Mouse (Mus musculus) embryonic facial prominence, embryonic 13.5 days (tissue): ENCODE results near the gene Mthfd1l. TPM values are rescaled to one million over a fixed set of nuclear protein-coding genes. Genes with fewer than 3 reads are reported as not detected.
"Not testable (repeated sequence)": the region's sequence is repeated elsewhere in the genome, so short reads cannot be mapped to it uniquely, and the experiment has no call there.

Experiments
- ATAC-seq: fragments of 200-750 bp; cut with Nextera tagmentation; 2 replicates; pipeline ENCODE4 v1.8.0; 2017; ENCODE audit warnings: low read depth; ENCODE audit not compliant: insufficient number of reproducible peaks, insufficient read depth, low FRiP score, low TSS enrichment
- H3K27ac ChIP-seq: fragments of 300-500 bp; sonication (generic); 2 replicates; pipeline ENCODE4 v1.5.1; 2015; ENCODE audit warnings: moderate library complexity, mild to moderate bottlenecking, inconsistent platforms
- H3K27me3 ChIP-seq: fragments of 300-500 bp; sonication (generic); 2 replicates; pipeline ENCODE4 v1.6.1; 2015; ENCODE audit warnings: mild to moderate bottlenecking, inconsistent platforms
- H3K36me3 ChIP-seq: fragments of 300-500 bp; sonication (generic); 2 replicates; pipeline ENCODE4 v1.6.1; 2015; ENCODE audit warnings: mild to moderate bottlenecking, inconsistent platforms
- H3K4me1 ChIP-seq: fragments of 300-500 bp; sonication (generic); 2 replicates; pipeline ENCODE4 v1.6.1; 2015; ENCODE audit warnings: inconsistent platforms
- H3K4me2 ChIP-seq: fragments of 300-500 bp; sonication (generic); 2 replicates; pipeline ENCODE4 v1.6.1; 2015; ENCODE audit warnings: moderate library complexity, mild to moderate bottlenecking, inconsistent platforms
- H3K4me3 ChIP-seq: fragments of 300-500 bp; sonication (generic); 2 replicates; pipeline ENCODE4 v1.5.1; 2015; ENCODE audit warnings: mild to moderate bottlenecking, inconsistent platforms
- H3K9ac ChIP-seq: fragments of 300-500 bp; sonication (generic); 2 replicates; pipeline ENCODE4 v1.6.1; 2015; ENCODE audit warnings: mild to moderate bottlenecking, inconsistent platforms
- H3K9me3 ChIP-seq: fragments of 300-500 bp; sonication (generic); 2 replicates; pipeline ENCODE4 v1.6.1; 2016; ENCODE audit warnings: inconsistent platforms
- WGBS: fragments of 180-500 bp; shearing (Covaris S2); methylation state at CpG from one replicate; pipeline ENCODE4 v1.1.7; 2015; ENCODE audit warnings: mixed read lengths; 5-methylcytosine and 5-hydroxymethylcytosine counted together
- polyA plus RNA-seq: library from polyadenylated mRNA; unstranded; fragments of >200 nt; fragmentation: Nextera tagmentation; extraction: Ambion mirVana; gene quantifications from 2 replicates; pipeline ENCODE4 v1.2.1, GENCODE M21; 2015

The Mthfd1l gene
- polyA plus RNA-seq, 1 experiment from 2014 or later = 11.0 TPM

- Histone ChIP-seq H3K9ac (no peak overlapping the region), H3K27ac (no peak overlapping the region), H3K4me2 (no peak overlapping the region), H3K27me3 (no peaks in the 10 kb centered on the region), H3K36me3 (no peaks in the 10 kb centered on the region), H3K4me3 (no peak overlapping the region), H3K9me3 (no peaks in the 10 kb centered on the region), H3K4me1 (peaks cover 33% of the 10 kb centered on the region)
- 48% methylated on average over 17 of the region's 17 CpGs for WGBS
- ATAC-seq = no peak
Measured at GRCm38 (mm10) chr10:4112611-4113327, 139.9 kb downstream of the Mthfd1l start.

DNA sequence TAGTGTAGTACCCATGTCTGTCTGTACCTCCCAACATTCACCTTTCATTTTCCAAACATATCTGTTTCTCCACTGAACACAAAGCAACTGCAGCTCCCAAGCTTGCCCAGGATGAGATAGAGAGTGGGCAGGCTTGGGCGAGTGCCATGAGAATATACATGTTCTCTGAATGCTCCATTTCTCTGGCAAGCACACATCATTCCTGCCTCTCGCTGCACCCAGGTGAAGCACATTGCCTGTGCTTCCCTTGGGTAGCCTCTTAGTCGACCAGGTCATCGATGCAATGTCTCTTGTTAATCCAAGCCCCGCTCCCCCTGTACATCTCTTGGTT, 140.4 kb downstream of the Mthfd1l start:
- H3K4me2 ChIP-seq = no peak overlapping the region
- no peak overlapping the region for H3K4me3 ChIP-seq
- no peaks in the 10 kb centered on the region for H3K36me3 ChIP-seq
- ATAC-seq = no peak
- WGBS = 90% methylated on average over 5 of the region's 5 CpGs
- no peaks in the 10 kb centered on the region for H3K9me3 ChIP-seq
- no peak overlapping the region for H3K9ac ChIP-seq
- peaks cover 32% of the 10 kb centered on the region for H3K4me1 ChIP-seq
- H3K27me3 ChIP-seq = no peaks in the 10 kb centered on the region
- no peak overlapping the region for H3K27ac ChIP-seq

DNA sequence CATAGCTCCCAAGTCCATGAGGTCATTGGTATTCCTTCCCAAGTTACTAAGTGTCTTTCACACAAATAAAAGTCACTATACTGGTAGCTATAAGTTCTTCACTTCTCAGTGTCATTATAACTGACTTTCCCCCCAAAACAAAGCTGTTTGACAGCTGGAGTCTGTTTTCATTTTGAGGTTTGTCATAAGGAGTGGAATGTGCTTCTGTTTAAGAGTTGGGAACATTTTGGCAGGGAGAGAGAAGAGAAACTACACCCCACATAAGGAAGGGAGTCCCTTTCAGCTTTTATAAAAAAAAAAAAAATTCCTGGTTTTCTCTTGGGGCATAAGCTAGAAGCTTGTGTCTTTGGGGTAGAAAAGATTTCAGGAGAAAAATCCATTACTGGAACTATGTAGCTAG, 143.7 kb downstream of the Mthfd1l start:
- Histone ChIP-seq H3K4me2 (peak overlapping the region; percentile 29; the same call in 1 of the 2 replicates), H3K27me3 (no peaks in the 10 kb centered on the region), H3K9me3 (no peaks in the 10 kb centered on the region), H3K27ac (peak overlapping the region; percentile 74), H3K4me1 (peaks cover 30% of the 10 kb centered on the region), H3K4me3 (no peak overlapping the region), H3K9ac (no peak overlapping the region), H3K36me3 (0 out of 2 replicates have a peak, but pooled peaks cover 4% of the 10 kb centered on the region)
- no peak for ATAC-seq

GRCm38 (mm10) chr10:4117091-4117490, 144.2 kb downstream of the Mthfd1l start:
- peak overlapping the region; percentile 29 for H3K4me2 ChIP-seq
- H3K27ac ChIP-seq = peak overlapping the region; percentile 74
- no peak overlapping the region for H3K4me3 ChIP-seq
- H3K36me3 ChIP-seq = 0 out of 2 replicates have a peak, but pooled peaks cover 5% of the 10 kb centered on the region
- peaks cover 26% of the 10 kb centered on the region for H3K4me1 ChIP-seq
- no peaks in the 10 kb centered on the region for H3K27me3 ChIP-seq
- WGBS = 51% methylated on average over 7 of the region's 7 CpGs
- no peaks in the 10 kb centered on the region for H3K9me3 ChIP-seq
- no peak overlapping the region for H3K9ac ChIP-seq
- no peak for ATAC-seq

GRCm38 (mm10) chr10:4119287-4119686, 146.4 kb downstream of the Mthfd1l start:
- 0 out of 2 replicates have a peak, but pooled peaks cover 5% of the 10 kb centered on the region for H3K36me3 ChIP-seq
- no peak overlapping the region for H3K9ac ChIP-seq
- H3K27me3 ChIP-seq = no peaks in the 10 kb centered on the region
- H3K9me3 ChIP-seq = no peaks in the 10 kb centered on the region
- no peak overlapping the region for H3K27ac ChIP-seq
- H3K4me1 ChIP-seq = peaks cover 13% of the 10 kb centered on the region
- ATAC-seq = no peak
- no peak overlapping the region for H3K4me2 ChIP-seq
- no peak overlapping the region for H3K4me3 ChIP-seq
- WGBS = 84% methylated on average over 4 of the region's 4 CpGs

- H3K4me3 ChIP-seq = no peak overlapping the region
- ATAC-seq = no peak
- 0 out of 2 replicates have a peak, but pooled peaks cover 5% of the 10 kb centered on the region for H3K36me3 ChIP-seq
- H3K4me2 ChIP-seq = no peak overlapping the region
- H3K9ac ChIP-seq = no peak overlapping the region
- H3K9me3 ChIP-seq = no peaks in the 10 kb centered on the region
- H3K27me3 ChIP-seq = no peaks in the 10 kb centered on the region
- 84% methylated on average over 10 of the region's 10 CpGs for WGBS
- H3K27ac ChIP-seq = no peak overlapping the region; the same call in 1 of the 2 replicates
- H3K4me1 ChIP-seq = peaks cover 18% of the 10 kb centered on the region
Measured at GRCm38 (mm10) chr10:4120708-4121107, 147.8 kb downstream of the Mthfd1l start.

- no peak overlapping the region for H3K4me2 ChIP-seq
- H3K4me3 ChIP-seq = no peak overlapping the region
- H3K9me3 ChIP-seq = no peaks in the 10 kb centered on the region
- WGBS = 82% methylated on average over 1 of the region's 1 CpGs
- no peak overlapping the region for H3K27ac ChIP-seq
- peaks cover 19% of the 10 kb centered on the region for H3K4me1 ChIP-seq
- ATAC-seq = no peak
- H3K36me3 ChIP-seq = 0 out of 2 replicates have a peak, but pooled peaks cover 5% of the 10 kb centered on the region
- H3K27me3 ChIP-seq = no peaks in the 10 kb centered on the region
- H3K9ac ChIP-seq = no peak overlapping the region
Measured at GRCm38 (mm10) chr10:4121197-4121596, 148.3 kb downstream of the Mthfd1l start.

DNA sequence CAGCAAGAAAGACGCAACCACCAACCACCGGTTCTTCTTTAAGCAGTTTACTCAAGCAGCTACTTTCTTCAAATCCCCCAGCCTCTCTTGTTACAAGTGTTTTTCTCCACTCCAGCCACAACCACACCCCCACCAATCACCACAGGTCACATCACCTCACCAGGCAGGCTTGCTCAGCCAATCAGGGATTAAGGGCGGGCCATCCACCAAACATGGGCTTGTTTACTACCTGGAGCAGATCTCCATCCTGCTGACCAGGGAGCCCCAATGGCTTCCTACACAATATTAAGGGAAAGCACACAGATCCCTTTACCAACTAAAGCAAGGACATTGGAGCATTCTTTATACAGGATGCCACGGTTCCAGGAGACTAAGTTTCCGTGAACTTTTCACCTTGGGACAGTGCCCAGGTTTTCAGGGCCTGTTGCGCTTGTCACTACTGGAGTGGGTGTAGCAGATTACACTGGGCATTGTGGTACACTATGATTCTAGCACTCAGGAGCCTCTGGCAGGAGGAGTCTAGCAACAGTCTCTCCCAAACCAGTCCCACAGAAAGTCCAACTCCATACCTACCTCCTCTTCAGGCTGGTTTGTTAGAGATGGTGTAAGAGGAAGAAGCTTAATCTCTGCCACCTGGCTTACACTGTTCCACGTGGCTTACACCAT, 150.5 kb downstream of the Mthfd1l start:
- peaks cover 15% of the 10 kb centered on the region for H3K4me1 ChIP-seq
- H3K4me2 ChIP-seq, H3K27ac ChIP-seq, H3K27me3 ChIP-seq, H3K36me3 ChIP-seq, H3K4me3 ChIP-seq, H3K9me3 ChIP-seq, H3K9ac ChIP-seq, ATAC-seq: not testable (repeated sequence)
- 76% methylated on average over 7 of the region's 7 CpGs for WGBS

DNA sequence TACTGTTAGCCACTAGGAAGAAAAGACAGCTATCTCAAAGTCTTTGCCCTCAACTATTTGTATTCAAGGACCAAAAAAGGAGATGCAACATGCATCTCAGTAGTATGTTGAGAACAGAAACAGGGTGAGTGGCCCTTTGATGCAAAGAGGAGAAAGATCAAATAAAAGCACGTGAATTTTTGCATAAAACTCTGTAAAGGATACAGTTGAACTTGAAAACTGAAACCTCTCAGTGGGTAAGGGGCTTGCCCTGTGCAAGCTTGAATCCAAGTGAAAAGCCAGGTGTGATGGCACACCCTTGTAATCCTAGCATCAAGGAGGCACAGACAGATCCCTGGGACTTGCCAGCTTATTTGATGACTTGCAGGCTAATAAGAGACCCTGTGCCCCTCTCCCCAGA, 151.2 kb downstream of the Mthfd1l start:
- Histone ChIP-seq H3K36me3 (0 out of 2 replicates have a peak, but pooled peaks cover 5% of the 10 kb centered on the region), H3K27me3 (no peaks in the 10 kb centered on the region), H3K27ac (no peak overlapping the region), H3K4me3 (no peak overlapping the region), H3K9ac (no peak overlapping the region), H3K4me1 (peaks cover 21% of the 10 kb centered on the region), H3K9me3 (no peaks in the 10 kb centered on the region), H3K4me2 (no peak overlapping the region)
- ATAC-seq = no peak
- 52% methylated on average over 1 of the region's 1 CpGs for WGBS

DNA sequence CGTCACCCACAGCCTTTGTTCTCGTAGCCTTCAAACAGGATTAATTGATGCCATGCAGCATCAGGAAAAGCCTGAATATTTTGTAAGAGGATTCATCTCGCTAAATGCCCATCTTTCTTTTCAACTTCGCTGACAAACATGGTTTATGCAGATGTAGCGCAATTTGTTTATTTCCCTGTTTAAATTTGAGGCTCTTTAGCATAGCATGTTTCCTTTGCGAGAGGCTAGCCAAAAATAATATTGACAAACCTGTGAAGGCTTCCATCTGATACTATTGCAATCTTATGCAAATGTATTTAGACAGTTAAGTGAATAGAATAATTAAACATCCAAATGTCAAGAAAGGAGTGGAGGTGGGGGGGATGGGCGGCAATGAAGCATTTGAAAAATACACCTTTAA, 152.3 kb downstream of the Mthfd1l start:
- 64% methylated on average over 7 of the region's 7 CpGs for WGBS
- no peak overlapping the region for H3K9ac ChIP-seq
- H3K36me3 ChIP-seq = 0 out of 2 replicates have a peak, but pooled peaks cover 5% of the 10 kb centered on the region
- no peak overlapping the region for H3K4me2 ChIP-seq
- no peak overlapping the region for H3K27ac ChIP-seq
- H3K4me3 ChIP-seq = no peak overlapping the region
- no peaks in the 10 kb centered on the region for H3K9me3 ChIP-seq
- no peak for ATAC-seq
- peaks cover 23% of the 10 kb centered on the region for H3K4me1 ChIP-seq
- H3K27me3 ChIP-seq = no peaks in the 10 kb centered on the region

GRCm38 (mm10) chr10:4126335-4127012, 153.6 kb downstream of the Mthfd1l start:
- Histone ChIP-seq H3K9me3 (no peaks in the 10 kb centered on the region), H3K27me3 (no peaks in the 10 kb centered on the region), H3K36me3 (0 out of 2 replicates have a peak, but pooled peaks cover 2% of the 10 kb centered on the region), H3K4me1 (peaks cover 23% of the 10 kb centered on the region), H3K4me2 (no peak overlapping the region), H3K4me3 (no peak overlapping the region), H3K27ac (peak overlapping the region; percentile 48), H3K9ac (0 out of 2 replicates have a peak overlapping the region, but pooled peaks have one; percentile 8)
- 50% methylated on average over 8 of the region's 8 CpGs for WGBS
- ATAC-seq = 0 out of 2 replicates have a peak, but pooled peaks have one; percentile 32
